Mouse (Mus musculus) erythroid progenitor cell, adult 5-6 weeks (primary cell): ENCODE data around the gene Ddx52. TPM values are rescaled to one million over a fixed set of nuclear protein-coding genes. Genes with fewer than 3 reads are reported as not detected.
A peak's percentile ranks its signal among the peaks of the same experiment; 100 is the strongest.

Source experiments
- ATAC-seq: replicated peaks from 2 replicates; pipeline ENCODE4 v1.8.0; 2016; ENCODE audit warnings: moderate number of reproducible peaks, mild to moderate bottlenecking, moderate TSS enrichment, inconsistent platforms; ENCODE audit not compliant: poor library complexity, low FRiP score, severe bottlenecking
- total RNA-seq, 2 experiments: library from RNA; stranded (forward) in 1 of 2; stranded (reverse) in 1 of 2; fragments of 150-400 nt in 1 of 2; fragments of 186-747, 209-891 nt in 1 of 2; gene quantifications; 2 replicates each; pipeline versions ENCODE4 v1.2.3 to v1.2.4; 2015 to 2017; ENCODE audit warnings: low replicate concordance in 2 of 2

Gene Ddx52
- total RNA-seq (2015; ENCODE audit: low replicate concordance) (10.5 and 21.0 TPM in 2 replicates), total RNA-seq (2017; ENCODE audit: low replicate concordance) (17.8 and 22.6 TPM in 2 replicates)

- ATAC-seq: peak; percentile 100
Measured at GRCm38 (mm10) chr11:83941950-83942840, at the start of gene Ddx52. TSS of gene Ddx52 (plus strand) at chr11:83942062.

- no peak for ATAC-seq
Measured at GRCm38 (mm10) chr11:83893325-83893724, 48.5 kb upstream of the Ddx52 start.

GRCm38 (mm10) chr11:83896430-83897410, 45.1 kb upstream of the Ddx52 start:
- ATAC-seq: no peak

GRCm38 (mm10) chr11:83897569-83897968, 44.3 kb upstream of the Ddx52 start:
- no peak for ATAC-seq

GRCm38 (mm10) chr11:83902812-83903211, 39.0 kb upstream of the Ddx52 start:
- ATAC-seq: no peak

- ATAC-seq: no peak
Measured at GRCm38 (mm10) chr11:83905756-83906155, 36.1 kb upstream of the Ddx52 start.

- no peak for ATAC-seq
Measured at GRCm38 (mm10) chr11:83908376-83908775, 33.5 kb upstream of the Ddx52 start.

GRCm38 (mm10) chr11:83913824-83914311, 28.0 kb upstream of the Ddx52 start:
- no peak for ATAC-seq

GRCm38 (mm10) chr11:83914501-83914900, 27.4 kb upstream of the Ddx52 start:
- no peak for ATAC-seq

- ATAC-seq: no peak
Measured at GRCm38 (mm10) chr11:83922600-83922999, 19.3 kb upstream of the Ddx52 start.

- ATAC-seq: peak; percentile 63; the same call in 1 of the 2 replicates
Measured at GRCm38 (mm10) chr11:83927097-83927496, 14.8 kb upstream of the Ddx52 start.

- ATAC-seq: no peak
Measured at GRCm38 (mm10) chr11:83932506-83933106, 9.3 kb upstream of the Ddx52 start.

GRCm38 (mm10) chr11:83933376-83933775, 8.5 kb upstream of the Ddx52 start:
- no peak for ATAC-seq

GRCm38 (mm10) chr11:83935986-83936665, 5.7 kb upstream of the Ddx52 start:
- ATAC-seq: no peak

- ATAC-seq: no peak
Measured at GRCm38 (mm10) chr11:83938556-83938955, 3.3 kb upstream of the Ddx52 start.

- no peak for ATAC-seq
Measured at GRCm38 (mm10) chr11:83956822-83957221, 15.0 kb downstream of the Ddx52 start.

GRCm38 (mm10) chr11:83961983-83962382, 20.1 kb downstream of the Ddx52 start:
- ATAC-seq: no peak

GRCm38 (mm10) chr11:83963991-83964921, 22.4 kb downstream of the Ddx52 start, which contains the start of gene Synrg:
TSS of gene Synrg (plus strand) at chr11:83964428.
- peak; percentile 98 for ATAC-seq
